Mouse (Mus musculus): ENCODE results near the gene Retreg1. TPM values are rescaled to one million over a fixed set of nuclear protein-coding genes. Genes with fewer than 3 reads are reported as not detected.

The Retreg1 gene
- total and polyA plus RNA-seq, 3 experiments = 17.5 to 28.7 (median 19.0) TPM

DNA sequence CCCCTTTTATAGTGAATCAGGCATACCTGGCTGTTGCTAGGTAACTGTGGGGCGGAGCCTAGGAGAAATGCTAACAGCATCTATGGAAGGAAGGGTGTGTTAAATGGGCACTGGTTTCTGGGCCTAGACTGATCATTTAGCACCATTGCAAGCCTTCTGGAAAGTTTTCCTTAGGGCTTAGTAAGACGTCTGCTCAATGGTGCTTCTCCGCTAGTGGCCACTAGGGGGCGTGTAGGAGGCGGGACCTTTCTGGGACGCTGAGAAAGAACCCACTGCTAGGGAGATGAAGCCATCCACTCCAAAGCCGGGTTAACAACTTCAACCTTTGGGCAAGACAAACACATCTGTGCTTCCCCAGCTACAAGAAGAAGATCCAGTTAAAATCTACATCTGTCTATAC is 57.6 kb downstream of the Retreg1 start (continued):
- TF ChIP-seq MAZ (IDR thresholded peaks at IDR 0.05; ENCODE audit: low read depth, low read length) (no peak), BHLHE40 (IDR thresholded peaks at IDR 0.05; ENCODE audit: low read depth, low read length) (no peak), UBTF (IDR thresholded peaks at IDR 0.05; ENCODE audit: low read depth, low read length) (no peak), SMC3 (IDR thresholded peaks at IDR 0.05; ENCODE audit: low read depth, low read length) (peak; percentile 90), GABPA (IDR thresholded peaks at IDR 0.05; ENCODE audit: insufficient replicate concordance, low read depth, low read length) (no peak), ZNF384 (IDR thresholded peaks at IDR 0.05; ENCODE audit: low read depth, low read length) (no peak), POLR2A (IDR thresholded peaks at IDR 0.05; ENCODE audit: low read depth, low read length) (no peak), NRF1 (IDR thresholded peaks at IDR 0.05; ENCODE audit: low read depth, low read length) (no peak), EP300 (IDR thresholded peaks at IDR 0.05; ENCODE audit: low read length) (peak; percentile 27; the same call in 1 of the 2 replicates)

- dilution Hi-C loops (cut with MboI; ENCODE audit: extremely low pct_ligation_motif_present, extremely low pct_unique_long_range_greater_than_20kb, low sequenced_read_pairs) = no loop called here
- H3K27ac ChIP-seq (ENCODE audit: insufficient read depth, low read depth) = peak overlapping the region; percentile 7
Observed at GRCm38 (mm10) chr15:25902931-25903615, 60.1 kb downstream of the Retreg1 start.

DNA sequence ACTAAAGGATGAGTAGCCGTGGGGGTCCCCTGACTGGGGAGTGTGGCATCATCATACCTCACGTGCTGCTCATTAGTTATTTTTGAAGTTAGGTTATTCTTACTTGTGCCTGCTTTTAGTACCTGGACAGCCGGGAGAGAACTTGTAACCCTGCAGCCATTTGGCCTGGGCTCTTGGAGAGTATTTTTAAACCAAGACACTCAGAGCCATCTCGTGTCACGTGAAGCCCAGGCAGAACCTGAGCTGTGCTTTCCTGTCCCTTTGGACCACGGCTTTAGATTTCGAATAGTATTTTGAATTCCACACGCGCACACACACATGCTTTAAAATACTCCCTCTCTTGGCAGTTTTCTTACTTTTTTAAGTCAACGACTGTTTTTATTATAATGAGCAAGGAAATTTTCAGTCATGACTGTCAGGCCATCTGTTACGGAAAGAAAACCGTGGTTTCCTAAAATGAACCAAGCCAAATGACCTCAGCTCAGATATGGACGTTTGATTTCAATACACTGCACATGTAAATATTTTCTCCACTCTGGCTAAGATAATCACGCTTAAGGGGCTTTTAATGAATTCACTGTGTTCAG is 61.5 kb downstream of the Retreg1 start:
- Histone ChIP-seq H3K36me3 (replicated peaks in 1 of 2; ENCODE audit: control insufficient read depth in 1 of 2, insufficient read depth in 1 of 2, low read length in 1 of 2) (peaks cover 0 to 15% of the 10 kb centered on the region in 2 experiments), H3K4me3 (replicated peaks in 1 of 3; ENCODE audit: low read depth in 2 of 3, low read length in 2 of 3, poor library complexity in 1 of 3) (peak overlapping the region in 1 of 3 experiments; percentile 25), H3K9ac (ENCODE audit: insufficient read depth, low read depth) (peak overlapping the region; percentile 61), H3K4me2 (ENCODE audit: insufficient read depth, low read depth, poor library complexity, severe bottlenecking) (peak overlapping the region; percentile 51), H3K27me3 (replicated peaks) (no peaks in the 10 kb centered on the region), H3K9me3 (replicated peaks; ENCODE audit: low read length) (no peaks in the 10 kb centered on the region), H3K79me2 (replicated peaks; ENCODE audit: control insufficient read depth, extremely low read depth, insufficient read depth, poor library complexity, severe bottlenecking) (no peaks in the 10 kb centered on the region), H3K27ac (ENCODE audit: insufficient read depth, low read depth) (peak overlapping the region; percentile 84), H3K4me1 (ENCODE audit: control insufficient read depth in 1 of 2, insufficient read depth in 2 of 2) (peaks cover 38 to 85% of the 10 kb centered on the region in 2 experiments)
- dilution Hi-C loops (cut with MboI; ENCODE audit: extremely low pct_ligation_motif_present, extremely low pct_unique_long_range_greater_than_20kb, low sequenced_read_pairs) = no loop called here
- in situ Hi-C loops (cut with MboI; ENCODE audit: low pct_ligation_motif_present, low pct_unique_long_range_greater_than_20kb, low sequenced_read_pairs) = no loop called here
- DNase-seq (ENCODE audit: extremely low read depth) = peak; percentile 83
- peak; percentile 96 for TF ChIP-seq MEF2A (IDR thresholded peaks at IDR 0.05; ENCODE audit: borderline replicate concordance, low read depth, low read length)
- TF ChIP-seq USF2 (conservative IDR thresholded peaks at IDR 0.05; ENCODE audit: low read depth, low read length) = peak; percentile 72
- TF ChIP-seq JUN (IDR thresholded peaks at IDR 0.05; ENCODE audit: insufficient read depth, low read depth, low read length) = peak; percentile 98
- 0 out of 2 replicates have a peak, but pooled peaks have one; percentile 69 for TF ChIP-seq E2F4 (IDR thresholded peaks at IDR 0.05; ENCODE audit: insufficient replicate concordance, low read depth, low read length)
- peak; percentile 97 for TF ChIP-seq MYC (IDR thresholded peaks at IDR 0.05; ENCODE audit: low read depth, low read length)
- peak; percentile 99 for TF ChIP-seq ETS1 (conservative IDR thresholded peaks at IDR 0.05; ENCODE audit: low read depth, low read length)
- peak; percentile 98 for TF ChIP-seq BHLHE40 (IDR thresholded peaks at IDR 0.05; ENCODE audit: low read depth, low read length)
- peak; percentile 69; the same call in 1 of the 2 replicates for TF ChIP-seq MXI1 (IDR thresholded peaks at IDR 0.05; ENCODE audit: low read depth, low read length)
- peak; percentile 73 for TF ChIP-seq USF1 (IDR thresholded peaks at IDR 0.05; ENCODE audit: low read depth, low read length)
- no peak for TF ChIP-seq ZMIZ1 (IDR thresholded peaks at IDR 0.05; ENCODE audit: low read depth, low read length)
- TF ChIP-seq SIN3A (IDR thresholded peaks at IDR 0.05; ENCODE audit: low read length) = peak; percentile 90
- no peak for TF ChIP-seq CTCF (conservative IDR thresholded peaks at IDR 0.05 in 1 of 2, IDR thresholded peaks at IDR 0.05 in 1 of 2; ENCODE audit: low read depth in 2 of 2, low read length in 2 of 2)
- TF ChIP-seq RAD21 (IDR thresholded peaks at IDR 0.05; ENCODE audit: low read depth, low read length) = peak; percentile 10

More at GRCm38 (mm10) chr15:25902931-25903615, 60.1 kb downstream of the Retreg1 start:
- H3K79me2 ChIP-seq (replicated peaks; ENCODE audit: control insufficient read depth, extremely low read depth, insufficient read depth, poor library complexity, severe bottlenecking) = no peaks in the 10 kb centered on the region
- H3K4me3 ChIP-seq (replicated peaks in 1 of 3; ENCODE audit: low read depth in 2 of 3, low read length in 2 of 3, poor library complexity in 1 of 3) = peak overlapping the region in 2 of 3 experiments; percentile 3 to 29
- H3K9me3 ChIP-seq (replicated peaks; ENCODE audit: low read length) = no peaks in the 10 kb centered on the region
- no peak overlapping the region; the same call in 1 of the 2 replicates for H3K9ac ChIP-seq (ENCODE audit: insufficient read depth, low read depth)
- DNase-seq (ENCODE audit: extremely low read depth) = peak; percentile 56
- H3K4me1 ChIP-seq (ENCODE audit: control insufficient read depth in 1 of 2, insufficient read depth in 2 of 2) = peaks cover 38 to 84% of the 10 kb centered on the region in 2 experiments
- in situ Hi-C loops (cut with MboI; ENCODE audit: low pct_ligation_motif_present, low pct_unique_long_range_greater_than_20kb, low sequenced_read_pairs) = no loop called here
- H3K27me3 ChIP-seq (replicated peaks) = no peaks in the 10 kb centered on the region
- H3K36me3 ChIP-seq (replicated peaks in 1 of 2; ENCODE audit: control insufficient read depth in 1 of 2, insufficient read depth in 1 of 2, low read length in 1 of 2) = peaks cover 0 to 15% of the 10 kb centered on the region in 2 experiments
- no peak for TF ChIP-seq NRF1 (IDR thresholded peaks at IDR 0.05; ENCODE audit: low read depth, low read length)
- no peak for TF ChIP-seq RAD21 (IDR thresholded peaks at IDR 0.05; ENCODE audit: low read depth, low read length)
- 0 out of 2 replicates have a peak, but pooled peaks have one; percentile 38 for TF ChIP-seq TBP (conservative IDR thresholded peaks at IDR 0.05; ENCODE audit: low read depth, low read length)
- TF ChIP-seq IRF4 (IDR thresholded peaks at IDR 0.05; ENCODE audit: low read depth, low read length) = 0 out of 2 replicates have a peak, but pooled peaks have one; percentile 8
- 0 out of 2 replicates have a peak, but pooled peaks have one; percentile 19 for TF ChIP-seq HCFC1 (IDR thresholded peaks at IDR 0.05; ENCODE audit: low read depth, low read length)
- 0 out of 2 replicates have a peak, but pooled peaks have one; percentile 9 for TF ChIP-seq MEF2A (IDR thresholded peaks at IDR 0.05; ENCODE audit: borderline replicate concordance, low read depth, low read length)
- no peak for TF ChIP-seq ZNF384 (IDR thresholded peaks at IDR 0.05; ENCODE audit: low read depth, low read length)
- TF ChIP-seq MAZ (IDR thresholded peaks at IDR 0.05; ENCODE audit: low read depth, low read length) = no peak
- TF ChIP-seq MXI1 (IDR thresholded peaks at IDR 0.05; ENCODE audit: low read depth, low read length) = no peak
- no peak for TF ChIP-seq TCF12 (IDR thresholded peaks at IDR 0.05; ENCODE audit: low read depth, low read length)
- peak; percentile 51 for TF ChIP-seq ELF1 (IDR thresholded peaks at IDR 0.05; ENCODE audit: low read depth, low read length)
- TF ChIP-seq USF1 (IDR thresholded peaks at IDR 0.05; ENCODE audit: low read depth, low read length) = peak; percentile 24; the same call in 1 of the 2 replicates
- no peak for TF ChIP-seq JUND (conservative IDR thresholded peaks at IDR 0.05; ENCODE audit: low read depth, low read length)
- TF ChIP-seq EP300 (IDR thresholded peaks at IDR 0.05; ENCODE audit: low read length) = no peak
- peak; percentile 43; the same call in 1 of the 2 replicates for TF ChIP-seq ETS1 (conservative IDR thresholded peaks at IDR 0.05; ENCODE audit: low read depth, low read length)
- peak; percentile 55; the same call in 1 of the 2 replicates for TF ChIP-seq POLR2A (IDR thresholded peaks at IDR 0.05; ENCODE audit: low read depth, low read length)
- peak overlapping the region; percentile 19; the same call in 1 of the 2 replicates for H3K4me2 ChIP-seq (ENCODE audit: insufficient read depth, low read depth, poor library complexity, severe bottlenecking)
